Mouse (Mus musculus): ENCODE measurements around the gene Chtop.

DNA sequence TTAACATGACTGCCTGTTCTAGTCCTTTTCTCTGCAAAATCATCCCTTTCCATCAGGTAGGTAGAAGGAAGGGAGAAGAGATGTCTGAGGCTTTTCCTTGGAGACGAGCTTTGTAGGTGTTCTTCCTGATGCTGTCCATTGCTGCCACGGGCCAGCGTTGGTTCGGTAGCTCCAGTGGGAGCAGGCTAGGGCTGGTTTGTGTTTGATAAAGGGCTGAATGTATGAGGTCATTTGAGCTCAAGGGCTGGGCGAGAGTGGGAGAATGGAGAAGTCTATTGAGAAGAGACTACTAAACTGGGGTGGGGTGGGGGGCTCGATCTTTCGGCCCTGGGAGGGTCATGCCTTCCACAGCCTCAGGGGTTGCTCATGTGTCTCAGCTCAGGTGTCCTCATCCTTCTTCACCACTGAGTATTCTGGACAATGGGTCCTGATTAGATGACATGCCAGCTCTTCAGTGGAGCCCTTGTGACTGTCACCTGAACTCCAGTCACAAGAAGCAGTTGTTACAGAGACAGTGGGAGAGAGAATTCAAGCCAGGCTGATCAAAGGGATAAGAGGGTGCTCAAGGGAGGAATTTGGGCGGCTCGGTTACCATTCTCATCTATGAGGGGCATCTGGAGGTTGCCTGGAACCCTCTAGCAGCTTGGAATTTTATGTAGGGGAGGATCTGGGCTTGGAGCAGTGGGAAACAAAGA is 3.8 kb upstream of the Chtop start:
- TF ChIP-seq CTCF (IDR thresholded peaks at IDR 0.05; ENCODE audit: borderline replicate concordance, insufficient read depth, low read length) (no peak), POLR2A (IDR thresholded peaks at IDR 0.05; ENCODE audit: low read depth, low read length) (no peak)

Measured in embryonic fibroblast, embryonic 13.5 days (primary cell).